Mouse (Mus musculus): Measurements from ENCODE around the gene Pla2g2c. TPM values are rescaled to one million over a fixed set of nuclear protein-coding genes. Genes with fewer than 3 reads are reported as not detected.

Gene Pla2g2c
- polyA plus RNA-seq, 1 experiment from 2014 or later = not detected

DNA sequence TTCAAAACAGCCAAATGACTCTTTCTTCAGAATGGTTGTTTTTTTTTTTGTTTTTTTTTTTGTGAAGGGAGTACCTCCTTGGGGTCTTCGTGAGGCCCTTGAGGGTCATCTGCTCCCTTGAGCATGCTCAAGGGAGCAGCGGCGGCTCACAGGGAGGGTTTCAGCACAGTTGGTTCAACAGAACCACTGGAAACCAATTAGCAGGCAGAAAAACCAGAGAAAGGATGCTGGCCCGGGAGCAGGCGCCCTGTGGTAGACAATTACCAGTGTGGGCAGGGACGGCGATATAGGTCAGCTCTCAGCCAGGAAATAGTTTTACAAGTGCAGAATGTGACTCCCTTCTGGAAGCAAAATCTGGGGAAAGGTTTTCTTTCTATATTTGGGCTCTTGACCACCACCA lies 21.0 kb upstream of the Pla2g2c start:
- no peaks in the 10 kb centered on the region; the same call in 1 of the 2 replicates for H3K27me3 ChIP-seq (ENCODE audit: control insufficient read depth, insufficient read depth, low read length)
- WGBS = 50% methylated on average over 7 of the region's 7 CpGs
- ATAC-seq (replicated peaks; ENCODE audit: extremely low read depth, insufficient read depth, low FRiP score) = no peak
- no peaks in the 10 kb centered on the region for H3K36me3 ChIP-seq (ENCODE audit: control insufficient read depth, insufficient read depth)
- H3K4me2 ChIP-seq (ENCODE audit: low read depth, low read length) = no peak overlapping the region
- H3K4me3 ChIP-seq (ENCODE audit: low read length) = no peak overlapping the region
- H3K4me1 ChIP-seq (ENCODE audit: control insufficient read depth, insufficient read depth, low read length) = no peaks in the 10 kb centered on the region
- no peak overlapping the region for H3K27ac ChIP-seq (ENCODE audit: low read length)
- no peak overlapping the region for H3K9ac ChIP-seq (ENCODE audit: low read length)
- H3K9me3 ChIP-seq (replicated peaks; ENCODE audit: control insufficient read depth, low read length) = 0 out of 2 replicates have a peak, but pooled peaks cover 2% of the 10 kb centered on the region

- Histone ChIP-seq H3K36me3 (ENCODE audit: control insufficient read depth, insufficient read depth) (no peaks in the 10 kb centered on the region), H3K27ac (ENCODE audit: low read length) (no peak overlapping the region), H3K4me1 (ENCODE audit: control insufficient read depth, insufficient read depth, low read length) (no peaks in the 10 kb centered on the region), H3K9me3 (replicated peaks; ENCODE audit: control insufficient read depth, low read length) (no peaks in the 10 kb centered on the region), H3K9ac (ENCODE audit: low read length) (no peak overlapping the region), H3K4me3 (ENCODE audit: low read length) (no peak overlapping the region), H3K4me2 (ENCODE audit: low read depth, low read length) (no peak overlapping the region), H3K27me3 (ENCODE audit: control insufficient read depth, insufficient read depth, low read length) (no peaks in the 10 kb centered on the region; the same call in 1 of the 2 replicates)
- WGBS = 75% methylated on average over 4 of the region's 4 CpGs
- ATAC-seq (replicated peaks; ENCODE audit: extremely low read depth, insufficient read depth, low FRiP score) = no peak
Observed at GRCm38 (mm10) chr4:138704169-138704568, 20.4 kb upstream of the Pla2g2c start.

DNA sequence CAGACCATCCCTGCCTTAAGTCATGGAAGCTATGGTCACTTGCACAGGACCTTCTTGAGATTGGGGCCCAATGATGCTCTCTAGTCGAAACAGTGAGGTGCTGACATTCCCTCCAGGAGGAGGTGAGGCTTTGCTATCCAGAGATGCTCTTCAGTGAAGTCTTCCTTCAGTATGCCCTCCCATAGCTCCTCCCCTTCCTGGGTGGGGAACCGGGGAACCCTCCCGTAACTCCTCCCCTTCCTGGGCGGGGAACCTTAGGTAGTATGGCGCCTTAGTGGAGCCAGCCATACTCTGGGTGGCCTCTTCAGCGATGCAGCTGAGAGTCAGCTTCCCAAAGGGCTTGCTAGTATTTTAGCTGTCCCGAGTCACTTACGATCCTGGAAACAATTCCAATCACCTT lies 18.0 kb upstream of the Pla2g2c start:
- Histone ChIP-seq H3K4me1 (ENCODE audit: control insufficient read depth, insufficient read depth, low read length) (no peaks in the 10 kb centered on the region), H3K36me3 (ENCODE audit: control insufficient read depth, insufficient read depth) (no peaks in the 10 kb centered on the region), H3K4me3 (ENCODE audit: low read length) (no peak overlapping the region), H3K9ac (ENCODE audit: low read length) (no peak overlapping the region), H3K27ac (ENCODE audit: low read length) (no peak overlapping the region), H3K4me2 (ENCODE audit: low read depth, low read length) (no peak overlapping the region), H3K9me3 (replicated peaks; ENCODE audit: control insufficient read depth, low read length) (no peaks in the 10 kb centered on the region), H3K27me3 (ENCODE audit: control insufficient read depth, insufficient read depth, low read length) (peaks cover 3% of the 10 kb centered on the region)
- ATAC-seq (replicated peaks; ENCODE audit: extremely low read depth, insufficient read depth, low FRiP score) = no peak
- WGBS = 93% methylated on average over 8 of the region's 8 CpGs

GRCm38 (mm10) chr4:138708636-138709035 lies 16.0 kb upstream of the Pla2g2c start:
- Histone ChIP-seq H3K36me3 (ENCODE audit: control insufficient read depth, insufficient read depth) (no peaks in the 10 kb centered on the region), H3K9me3 (replicated peaks; ENCODE audit: control insufficient read depth, low read length) (0 out of 2 replicates have a peak, but pooled peaks cover 2% of the 10 kb centered on the region), H3K4me1 (ENCODE audit: control insufficient read depth, insufficient read depth, low read length) (no peaks in the 10 kb centered on the region), H3K27ac (ENCODE audit: low read length) (no peak overlapping the region), H3K4me3 (ENCODE audit: low read length) (no peak overlapping the region), H3K9ac (ENCODE audit: low read length) (no peak overlapping the region), H3K4me2 (ENCODE audit: low read depth, low read length) (no peak overlapping the region), H3K27me3 (ENCODE audit: control insufficient read depth, insufficient read depth, low read length) (peaks cover 3% of the 10 kb centered on the region)
- ATAC-seq (replicated peaks; ENCODE audit: extremely low read depth, insufficient read depth, low FRiP score) = 0 out of 2 replicates have a peak, but pooled peaks have one; percentile 23
- 6% methylated on average over 7 of the region's 7 CpGs for WGBS

DNA sequence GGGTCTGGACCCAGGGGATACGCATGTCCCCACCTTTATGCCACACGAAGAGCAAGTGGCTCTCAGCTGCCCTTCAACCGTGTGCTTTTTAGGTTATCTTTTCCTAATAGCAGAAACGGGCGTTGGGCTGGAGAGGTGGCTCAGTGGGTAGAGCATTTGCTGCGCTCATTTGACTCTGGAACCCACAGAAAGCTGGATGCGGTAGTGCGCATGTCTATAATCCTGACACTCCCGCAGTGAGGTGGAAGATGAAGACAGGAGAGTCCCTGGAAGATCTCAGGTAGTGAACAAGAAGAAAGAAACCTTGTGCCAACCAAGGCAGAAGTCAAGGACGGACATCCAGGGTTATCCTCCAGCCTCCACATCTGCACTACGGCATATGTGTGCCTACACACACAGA lies 15.3 kb upstream of the Pla2g2c start:
- H3K27ac ChIP-seq (ENCODE audit: low read length) = no peak overlapping the region
- no peaks in the 10 kb centered on the region for H3K4me1 ChIP-seq (ENCODE audit: control insufficient read depth, insufficient read depth, low read length)
- no peak overlapping the region for H3K9ac ChIP-seq (ENCODE audit: low read length)
- H3K27me3 ChIP-seq (ENCODE audit: control insufficient read depth, insufficient read depth, low read length) = peaks cover 3% of the 10 kb centered on the region
- 79% methylated on average over 11 of the region's 11 CpGs for WGBS
- 0 out of 2 replicates have a peak, but pooled peaks cover 2% of the 10 kb centered on the region for H3K9me3 ChIP-seq (replicated peaks; ENCODE audit: control insufficient read depth, low read length)
- H3K4me3 ChIP-seq (ENCODE audit: low read length) = no peak overlapping the region
- no peak overlapping the region for H3K4me2 ChIP-seq (ENCODE audit: low read depth, low read length)
- H3K36me3 ChIP-seq (ENCODE audit: control insufficient read depth, insufficient read depth) = no peaks in the 10 kb centered on the region
- no peak for ATAC-seq (replicated peaks; ENCODE audit: extremely low read depth, insufficient read depth, low FRiP score)

- no peak overlapping the region for H3K4me2 ChIP-seq (ENCODE audit: low read depth, low read length)
- H3K4me1 ChIP-seq (ENCODE audit: control insufficient read depth, insufficient read depth, low read length) = no peaks in the 10 kb centered on the region
- peaks cover 3% of the 10 kb centered on the region for H3K27me3 ChIP-seq (ENCODE audit: control insufficient read depth, insufficient read depth, low read length)
- ATAC-seq (replicated peaks; ENCODE audit: extremely low read depth, insufficient read depth, low FRiP score) = no peak
- WGBS = 60% methylated on average over 7 of the region's 7 CpGs
- no peak overlapping the region for H3K9ac ChIP-seq (ENCODE audit: low read length)
- H3K36me3 ChIP-seq (ENCODE audit: control insufficient read depth, insufficient read depth) = no peaks in the 10 kb centered on the region
- H3K27ac ChIP-seq (ENCODE audit: low read length) = no peak overlapping the region
- 0 out of 2 replicates have a peak, but pooled peaks cover 2% of the 10 kb centered on the region for H3K9me3 ChIP-seq (replicated peaks; ENCODE audit: control insufficient read depth, low read length)
- no peak overlapping the region for H3K4me3 ChIP-seq (ENCODE audit: low read length)
Observed at GRCm38 (mm10) chr4:138709944-138710343, 14.6 kb upstream of the Pla2g2c start.

- WGBS = 78% methylated on average over 11 of the region's 11 CpGs
- no peak overlapping the region for H3K27ac ChIP-seq (ENCODE audit: low read length)
- no peak overlapping the region for H3K4me3 ChIP-seq (ENCODE audit: low read length)
- 0 out of 2 replicates have a peak, but pooled peaks cover 2% of the 10 kb centered on the region for H3K9me3 ChIP-seq (replicated peaks; ENCODE audit: control insufficient read depth, low read length)
- H3K27me3 ChIP-seq (ENCODE audit: control insufficient read depth, insufficient read depth, low read length) = peaks cover 3% of the 10 kb centered on the region
- H3K4me1 ChIP-seq (ENCODE audit: control insufficient read depth, insufficient read depth, low read length) = no peaks in the 10 kb centered on the region
- ATAC-seq (replicated peaks; ENCODE audit: extremely low read depth, insufficient read depth, low FRiP score) = no peak
- no peaks in the 10 kb centered on the region for H3K36me3 ChIP-seq (ENCODE audit: control insufficient read depth, insufficient read depth)
- H3K9ac ChIP-seq (ENCODE audit: low read length) = no peak overlapping the region
- H3K4me2 ChIP-seq (ENCODE audit: low read depth, low read length) = no peak overlapping the region
Observed at GRCm38 (mm10) chr4:138710633-138711032, 14.0 kb upstream of the Pla2g2c start.

- no peak for ATAC-seq (replicated peaks; ENCODE audit: extremely low read depth, insufficient read depth, low FRiP score)
- Histone ChIP-seq H3K27me3 (ENCODE audit: control insufficient read depth, insufficient read depth, low read length) (peaks cover 3% of the 10 kb centered on the region), H3K36me3 (ENCODE audit: control insufficient read depth, insufficient read depth) (no peaks in the 10 kb centered on the region), H3K4me2 (ENCODE audit: low read depth, low read length) (no peak overlapping the region), H3K27ac (ENCODE audit: low read length) (no peak overlapping the region), H3K4me3 (ENCODE audit: low read length) (no peak overlapping the region), H3K4me1 (ENCODE audit: control insufficient read depth, insufficient read depth, low read length) (no peaks in the 10 kb centered on the region), H3K9me3 (replicated peaks; ENCODE audit: control insufficient read depth, low read length) (0 out of 2 replicates have a peak, but pooled peaks cover 2% of the 10 kb centered on the region), H3K9ac (ENCODE audit: low read length) (no peak overlapping the region)
- 57% methylated on average over 17 of the region's 17 CpGs for WGBS
Observed at GRCm38 (mm10) chr4:138711051-138711820, 13.4 kb upstream of the Pla2g2c start.

- H3K27me3 ChIP-seq (ENCODE audit: control insufficient read depth, insufficient read depth, low read length) = peaks cover 3% of the 10 kb centered on the region
- no peaks in the 10 kb centered on the region for H3K36me3 ChIP-seq (ENCODE audit: control insufficient read depth, insufficient read depth)
- 76% methylated on average over 11 of the region's 11 CpGs for WGBS
- H3K4me2 ChIP-seq (ENCODE audit: low read depth, low read length) = no peak overlapping the region
- H3K27ac ChIP-seq (ENCODE audit: low read length) = no peak overlapping the region
- no peaks in the 10 kb centered on the region for H3K4me1 ChIP-seq (ENCODE audit: control insufficient read depth, insufficient read depth, low read length)
- no peak overlapping the region for H3K4me3 ChIP-seq (ENCODE audit: low read length)
- H3K9me3 ChIP-seq (replicated peaks; ENCODE audit: control insufficient read depth, low read length) = 0 out of 2 replicates have a peak, but pooled peaks cover 2% of the 10 kb centered on the region
- H3K9ac ChIP-seq (ENCODE audit: low read length) = no peak overlapping the region
- no peak for ATAC-seq (replicated peaks; ENCODE audit: extremely low read depth, insufficient read depth, low FRiP score)
Observed at GRCm38 (mm10) chr4:138712096-138712495, 12.5 kb upstream of the Pla2g2c start.

Data from heart, embryonic 16.5 days (tissue).